Mouse (Mus musculus) MEL (cell line): ENCODE results near the gene Nudt22. TPM values are rescaled to one million over a fixed set of nuclear protein-coding genes. Genes with fewer than 3 reads are reported as not detected.

Source experiments
- DNase-seq: peaks from one replicate; pipeline ENCODE4 v3.0.0; 2011; ENCODE audit warnings: low read depth, low spot score
- H3K27ac ChIP-seq: 2 replicates; pipeline ENCODE4 v1.5.1; 2012; ENCODE audit warnings: low read depth, mild to moderate bottlenecking, control low read depth, low read length, moderate library complexity; ENCODE audit not compliant: control insufficient read depth
- H3K27me3 ChIP-seq, 2 experiments: fragments of 150-350 bp in 1 of 2; sonication (generic) in 1 of 2; 2 replicates each; pipeline ENCODE4 v1.6.1; 2012; ENCODE audit warnings: low read length in 2 of 2, mild to moderate bottlenecking in 2 of 2, improper control_type of control experiment in 1 of 2, moderate library complexity in 1 of 2; ENCODE audit not compliant: insufficient read depth in 2 of 2, control insufficient read depth in 1 of 2
- H3K36me3 ChIP-seq, 2 experiments: 2 replicates each; pipeline ENCODE4 v1.6.1; 2012 to 2014; ENCODE audit warnings: low read length in 2 of 2, improper control_type of control experiment in 1 of 2, inconsistent platforms in 1 of 2, mild to moderate bottlenecking in 1 of 2; ENCODE audit not compliant: insufficient read depth in 2 of 2, control insufficient read depth in 1 of 2
- H3K4me1 ChIP-seq, 2 experiments: fragments of 150-350 bp in 1 of 2; sonication (generic) in 1 of 2; 2 replicates each; pipeline ENCODE4 v1.6.1; 2012; ENCODE audit warnings: low read length in 2 of 2, improper control_type of control experiment in 1 of 2, mild to moderate bottlenecking in 1 of 2; ENCODE audit not compliant: insufficient read depth in 2 of 2, control insufficient read depth in 1 of 2
- H3K4me3 ChIP-seq, 2 experiments: fragments of 150-350 bp in 1 of 2; sonication (generic) in 1 of 2; 2 replicates each; pipeline ENCODE4 v1.5.1; 2012; ENCODE audit warnings: low read depth in 2 of 2, low read length in 2 of 2, mild to moderate bottlenecking in 2 of 2, moderate library complexity in 2 of 2, control low read depth in 1 of 2, improper control_type of control experiment in 1 of 2; ENCODE audit not compliant: control insufficient read depth in 1 of 2, insufficient read depth in 1 of 2
- H3K79me2 ChIP-seq: 2 replicates; pipeline ENCODE4 v1.6.1; 2012; ENCODE audit warnings: mild to moderate bottlenecking, low read length, moderate library complexity; ENCODE audit not compliant: control insufficient read depth, poor library complexity, insufficient read depth
- H3K9ac ChIP-seq: 2 replicates; pipeline ENCODE4 v1.6.1; 2012; ENCODE audit warnings: low read depth, mild to moderate bottlenecking, control low read depth, low read length, moderate library complexity; ENCODE audit not compliant: control insufficient read depth, poor library complexity, severe bottlenecking
- H3K9me3 ChIP-seq: fragments of 150-350 bp; sonication (generic); replicated peaks from 2 replicates; pipeline ENCODE4 v1.6.1; 2012; ENCODE audit warnings: mild to moderate bottlenecking, low read length, improper control_type of control experiment, moderate library complexity; ENCODE audit not compliant: insufficient read depth
- CHD1 ChIP-seq: IDR thresholded peaks from 2 replicates; pipeline ENCODE4 v1.6.1; 2012; ENCODE audit warnings: low read depth, mild to moderate bottlenecking, inconsistent platforms, low read length, improper control_type of control experiment
- CTCF ChIP-seq, 3 experiments: IDR thresholded peaks in 2 of 3; conservative IDR thresholded peaks in 1 of 3; 2 replicates each; pipeline ENCODE4 v1.5.1; 2011 to 2012; ENCODE audit warnings: low read length in 3 of 3, low read depth in 2 of 3, mild to moderate bottlenecking in 2 of 3, improper control_type of control experiment in 1 of 3, inconsistent platforms in 1 of 3, mixed read lengths in 1 of 3, moderate library complexity in 1 of 3; ENCODE audit not compliant: control insufficient read depth in 1 of 3, insufficient read depth in 1 of 3, poor library complexity in 1 of 3, severe bottlenecking in 1 of 3
- ELF1 ChIP-seq: IDR thresholded peaks from 2 replicates; pipeline ENCODE4 v1.6.1; 2014; ENCODE audit warnings: low read depth, mild to moderate bottlenecking, inconsistent platforms, low read length, improper control_type of control experiment, moderate library complexity
- GABPA ChIP-seq: IDR thresholded peaks from 2 replicates; pipeline ENCODE4 v1.6.1; 2012; ENCODE audit warnings: low read depth, mild to moderate bottlenecking, inconsistent platforms, low read length, improper control_type of control experiment, moderate library complexity
- HCFC1 ChIP-seq: IDR thresholded peaks from 2 replicates; pipeline ENCODE4 v1.6.1; 2012; ENCODE audit warnings: low read depth, mild to moderate bottlenecking, inconsistent platforms, low read length, improper control_type of control experiment, moderate library complexity
- JUND ChIP-seq: IDR thresholded peaks from 2 replicates; pipeline ENCODE4 v1.6.1; 2011; ENCODE audit warnings: low read depth, mild to moderate bottlenecking, improper control_type of control experiment, low read length
- MAFK ChIP-seq: IDR thresholded peaks from 2 replicates; pipeline ENCODE4 v1.6.1; 2011; ENCODE audit warnings: low read depth, mild to moderate bottlenecking, low read length, improper control_type of control experiment, borderline replicate concordance
- MXI1 ChIP-seq: IDR thresholded peaks from 2 replicates; pipeline ENCODE4 v1.6.1; 2011; ENCODE audit warnings: mild to moderate bottlenecking, low read depth, low read length, improper control_type of control experiment
- MYB ChIP-seq: IDR thresholded peaks from 2 replicates; pipeline ENCODE4 v1.6.1; 2011; ENCODE audit warnings: mild to moderate bottlenecking, low read depth, low read length, improper control_type of control experiment
- NELFE ChIP-seq: IDR thresholded peaks from 2 replicates; pipeline ENCODE4 v1.6.1; 2011; ENCODE audit warnings: low read depth, low read length, improper control_type of control experiment
- NRF1 ChIP-seq: IDR thresholded peaks from 2 replicates; pipeline ENCODE4 v1.6.1; 2014; ENCODE audit warnings: low read depth, mild to moderate bottlenecking, inconsistent platforms, low read length, improper control_type of control experiment, moderate library complexity; ENCODE audit not compliant: poor library complexity, insufficient read depth, severe bottlenecking
- POLR2A ChIP-seq, 2 experiments: IDR thresholded peaks; 2 replicates each; pipeline ENCODE4 v1.6.1; 2011 to 2012; ENCODE audit warnings: low read length in 2 of 2, mild to moderate bottlenecking in 2 of 2, control low read depth in 1 of 2, improper control_type of control experiment in 1 of 2, low read depth in 1 of 2, moderate library complexity in 1 of 2; ENCODE audit not compliant: control insufficient read depth in 1 of 2, insufficient read depth in 1 of 2, poor library complexity in 1 of 2
- POLR2AphosphoS2 ChIP-seq: IDR thresholded peaks from 2 replicates; pipeline ENCODE4 v1.6.1; 2011; ENCODE audit warnings: low read length, improper control_type of control experiment
- POLR2AphosphoS5 ChIP-seq: IDR thresholded peaks from 2 replicates; pipeline ENCODE4 v1.6.1; 2012; ENCODE audit warnings: low read depth, borderline replicate concordance, mild to moderate bottlenecking, inconsistent platforms, low read length, moderate library complexity, mixed read lengths
- RAD21 ChIP-seq: IDR thresholded peaks from 2 replicates; pipeline ENCODE4 v1.6.1; 2011; ENCODE audit warnings: mild to moderate bottlenecking, low read depth, low read length, improper control_type of control experiment
- SIN3A ChIP-seq: IDR thresholded peaks from 2 replicates; pipeline ENCODE4 v1.6.1; 2012; ENCODE audit warnings: low read length, improper control_type of control experiment, inconsistent platforms
- TAL1 ChIP-seq: IDR thresholded peaks from 2 replicates; pipeline ENCODE4 v1.6.1; 2012; ENCODE audit warnings: mild to moderate bottlenecking, inconsistent platforms, low read length, moderate library complexity, mixed read lengths
- TCF12 ChIP-seq: IDR thresholded peaks from 2 replicates; pipeline ENCODE4 v1.6.1; 2014; ENCODE audit warnings: low read depth, mild to moderate bottlenecking, inconsistent platforms, low read length, improper control_type of control experiment, moderate library complexity
- UBTF ChIP-seq: IDR thresholded peaks from 2 replicates; pipeline ENCODE4 v1.6.1; 2012; ENCODE audit warnings: low read depth, mild to moderate bottlenecking, inconsistent platforms, low read length, improper control_type of control experiment, moderate library complexity, borderline replicate concordance; ENCODE audit not compliant: insufficient read depth
- USF2 ChIP-seq, 2 experiments: IDR thresholded peaks; 2 replicates each; pipeline ENCODE4 v1.6.1; 2011 to 2012; ENCODE audit warnings: improper control_type of control experiment in 2 of 2, low read length in 2 of 2, borderline replicate concordance in 1 of 2, inconsistent platforms in 1 of 2, low read depth in 1 of 2, mild to moderate bottlenecking in 1 of 2; ENCODE audit not compliant: insufficient read depth in 1 of 2
- ZC3H11A ChIP-seq: IDR thresholded peaks from 2 replicates; pipeline ENCODE4 v1.6.1; 2012; ENCODE audit warnings: low read depth, mild to moderate bottlenecking, inconsistent platforms, low read length, improper control_type of control experiment
- ZNF384 ChIP-seq: IDR thresholded peaks from 2 replicates; pipeline ENCODE4 v1.6.1; 2012; ENCODE audit warnings: low read depth, mild to moderate bottlenecking, inconsistent platforms, low read length, improper control_type of control experiment
- polyA plus RNA-seq, 2 experiments: library from polyadenylated mRNA; stranded (reverse) in 1 of 2; unstranded in 1 of 2; fragments of >175 nt in 1 of 2; fragments of >200 nt in 1 of 2; gene quantifications; 2 replicates each; pipeline versions ENCODE4 v1.2.1 to v1.2.4; 2012; ENCODE audit warnings: low replicate concordance in 2 of 2, low read depth in 1 of 2; ENCODE audit not compliant: insufficient read length in 2 of 2, insufficient read depth in 1 of 2, missing spikeins in 1 of 2
- total RNA-seq: library from RNA; depleted of rRNA; stranded (reverse); fragments of 300-350 nt; gene quantifications from 2 replicates; pipeline ENCODE4 v1.2.3, GENCODE M21; 2012

Nudt22 gene
- total and polyA plus RNA-seq, 3 experiments: 30.8 to 32.1 TPM; not detected in 1

DNA sequence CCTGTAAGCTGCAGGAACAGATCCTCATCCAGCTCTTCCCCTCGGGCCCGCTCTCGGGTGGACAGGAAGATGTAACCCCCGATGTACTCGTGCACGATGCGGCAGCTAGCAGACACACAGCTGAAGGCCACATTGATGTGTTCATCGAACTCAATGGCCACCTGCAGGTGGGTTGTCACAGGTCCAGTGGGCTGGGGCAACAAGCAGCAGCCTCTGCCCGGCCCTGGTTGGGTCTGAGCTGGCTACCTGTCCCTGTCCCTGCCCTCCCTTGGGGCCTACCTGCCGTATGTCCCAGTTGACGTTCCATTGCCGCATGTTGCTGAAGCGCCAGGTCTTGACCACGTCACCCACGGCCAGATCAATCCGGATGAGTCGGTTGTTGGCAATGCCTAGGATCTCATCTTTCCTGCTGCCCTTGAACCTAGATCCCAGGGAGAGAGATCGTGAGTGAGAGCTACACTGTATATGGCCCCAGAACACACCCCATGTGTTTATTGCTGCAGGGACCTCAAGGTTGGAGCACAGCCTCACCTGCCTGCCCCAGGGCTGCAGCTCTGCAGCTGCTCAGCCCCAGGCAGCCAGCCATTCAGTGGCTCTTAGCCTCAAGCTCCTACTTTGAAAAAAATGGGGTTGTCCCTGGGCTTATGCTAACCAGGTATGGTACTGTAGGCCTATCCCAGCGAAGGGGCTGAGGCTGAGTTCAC, 3.6 kb upstream of the Nudt22 start:
- H3K36me3 ChIP-seq: peaks cover 0 to 17% of the 10 kb centered on the region in 2 experiments; a peak in 2 of 4 replicates
- no peak for DNase-seq
- TF ChIP-seq TCF12 (no peak), JUND (no peak), NELFE (no peak), SIN3A (no peak), NRF1 (no peak), UBTF (no peak), MYB (no peak), MXI1 (no peak), MAFK (no peak), TAL1 (no peak), USF2 (IDR thresholded peaks at IDR 0.05; ENCODE audit: borderline replicate concordance in 1 of 2, insufficient read depth in 1 of 2, low read depth in 1 of 2, low read length in 2 of 2) (no peak), GABPA (no peak), ZNF384 (no peak), ELF1 (no peak), HCFC1 (no peak), ZC3H11A (no peak), CTCF (IDR thresholded peaks at IDR 0.05 in 2 of 3, conservative IDR thresholded peaks at IDR 0.05 in 1 of 3; ENCODE audit: control insufficient read depth in 1 of 3, insufficient read depth in 1 of 3, low read depth in 2 of 3, low read length in 3 of 3, poor library complexity in 1 of 3, severe bottlenecking in 1 of 3) (no peak), CHD1 (no peak), RAD21 (no peak)
- TF ChIP-seq, all 39 proteins: peak for 0
- Histone ChIP-seq H3K4me1 (peaks cover 0 to 15% of the 10 kb centered on the region in 2 experiments; a peak in 3 of 4 replicates), H3K79me2 (peaks cover 2% of the 10 kb centered on the region; the same call in 1 of the 2 replicates), H3K9me3 (no peaks in the 10 kb centered on the region), H3K9ac (no peak overlapping the region), H3K4me3 (no peak overlapping the region), H3K27ac (no peak overlapping the region), H3K27me3 (no peaks in the 10 kb centered on the region)

DNA sequence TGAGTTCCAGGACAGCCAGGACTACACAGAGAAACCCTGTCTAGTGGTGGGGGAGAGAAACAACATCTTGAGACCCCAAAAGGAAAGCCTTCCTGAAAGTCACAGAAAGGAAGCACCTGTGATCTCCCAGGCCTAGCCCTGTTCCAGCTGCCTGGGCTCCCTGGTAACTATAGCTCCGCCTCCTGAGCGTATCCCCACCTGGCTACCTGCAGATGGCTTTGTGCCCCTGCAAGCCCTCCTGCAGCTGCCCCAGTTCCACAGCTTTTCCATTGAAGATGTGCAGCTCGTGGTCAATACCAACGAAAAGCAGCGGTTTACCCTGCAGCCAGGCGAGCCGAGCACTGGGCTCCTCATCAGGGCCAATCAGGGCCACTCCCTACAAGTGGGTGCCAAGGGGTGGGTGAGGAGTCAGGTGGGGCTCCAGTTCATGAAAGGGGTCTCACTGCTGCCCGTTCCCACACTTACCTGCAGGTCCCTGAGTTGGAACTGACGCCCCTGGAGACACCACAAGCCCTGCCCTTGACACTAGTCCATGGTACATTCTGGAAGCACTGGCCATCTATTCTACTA, 1.9 kb upstream of the Nudt22 start:
- peaks cover 0 to 11% of the 10 kb centered on the region in 2 experiments; a peak in 2 of 4 replicates for H3K36me3 ChIP-seq

More for the DNA sequence above, 1.9 kb upstream of the Nudt22 start:
- Histone ChIP-seq H3K27ac (no peak overlapping the region), H3K4me1 (peaks cover 0 to 18% of the 10 kb centered on the region in 2 experiments; a peak in 3 of 4 replicates), H3K27me3 (no peaks in the 10 kb centered on the region), H3K4me3 (no peak overlapping the region), H3K79me2 (peaks cover 2% of the 10 kb centered on the region; the same call in 1 of the 2 replicates), H3K9ac (no peak overlapping the region), H3K9me3 (no peaks in the 10 kb centered on the region)
- no peak for DNase-seq
- peak in 1 of 2 experiments; percentile 32; a peak in 2 of 4 replicates for TF ChIP-seq POLR2A (IDR thresholded peaks at IDR 0.05; ENCODE audit: control insufficient read depth in 1 of 2, insufficient read depth in 1 of 2, low read depth in 1 of 2, low read length in 2 of 2, poor library complexity in 1 of 2)
- no peak for TF ChIP-seq POLR2AphosphoS5
- TF ChIP-seq POLR2AphosphoS2: 0 out of 2 replicates have a peak, but pooled peaks have one; percentile 69
